Mouse (Mus musculus) liver, embryonic 12.5 days (tissue): ENCODE measurements around the gene Dab2ip. TPM values are rescaled to one million over a fixed set of nuclear protein-coding genes. Genes with fewer than 3 reads are reported as not detected.
A peak's percentile ranks its signal among the peaks of the same experiment; 100 is the strongest.

Experiments
- ATAC-seq: fragments of 200-750 bp; cut with Nextera tagmentation; 2 replicates; pipeline ENCODE4 v1.8.0; 2017; ENCODE audit warnings: moderate number of reproducible peaks, mild to moderate bottlenecking, moderate library complexity
- H3K27ac ChIP-seq: fragments of 300-500 bp; sonication (generic); 2 replicates; pipeline ENCODE4 v1.5.1; 2016; ENCODE audit warnings: mild to moderate bottlenecking
- H3K27me3 ChIP-seq: fragments of 300-500 bp; sonication (generic); replicated peaks from 2 replicates; pipeline ENCODE4 v1.6.1; 2016; ENCODE audit warnings: mild to moderate bottlenecking, moderate library complexity
- H3K36me3 ChIP-seq: fragments of 300-500 bp; sonication (generic); 2 replicates; pipeline ENCODE4 v1.6.1; 2016; ENCODE audit warnings: mild to moderate bottlenecking, moderate library complexity
- H3K4me1 ChIP-seq: fragments of 300-500 bp; sonication (generic); 2 replicates; pipeline ENCODE4 v1.6.1; 2016
- H3K4me2 ChIP-seq: fragments of 300-500 bp; sonication (generic); 2 replicates; pipeline ENCODE4 v1.6.1; 2016; ENCODE audit warnings: mild to moderate bottlenecking, moderate library complexity
- H3K4me3 ChIP-seq: fragments of 300-500 bp; sonication (generic); 2 replicates; pipeline ENCODE4 v1.5.1; 2016; ENCODE audit warnings: mild to moderate bottlenecking, moderate library complexity
- H3K9ac ChIP-seq: fragments of 300-500 bp; sonication (generic); 2 replicates; pipeline ENCODE4 v1.6.1; 2016; ENCODE audit warnings: mild to moderate bottlenecking, moderate library complexity
- H3K9me3 ChIP-seq: fragments of 300-500 bp; sonication (generic); replicated peaks from 2 replicates; pipeline ENCODE4 v1.6.1; 2016; ENCODE audit warnings: mild to moderate bottlenecking, moderate library complexity
- WGBS: fragments of 180-500 bp; shearing (Covaris S2); methylation state at CpG from one replicate; pipeline ENCODE4 v1.1.7; 2016; ENCODE audit not compliant: insufficient replicate concordance; 5-methylcytosine and 5-hydroxymethylcytosine counted together
- polyA plus RNA-seq: library from polyadenylated mRNA; unstranded; fragments of >200 nt; fragmentation: Nextera tagmentation; extraction: Ambion mirVana; gene quantifications from 2 replicates; pipeline ENCODE4 v1.2.1, GENCODE M21; 2016

Gene Dab2ip
- polyA plus RNA-seq, 1 experiment from 2014 or later = 8.6 TPM

GRCm38 (mm10) chr2:35718003-35718500, 160.0 kb downstream of the Dab2ip start:
- Histone ChIP-seq H3K27ac (no peak overlapping the region), H3K4me1 (peaks cover 15% of the 10 kb centered on the region; the same call in 1 of the 2 replicates), H3K9ac (no peak overlapping the region), H3K36me3 (peaks cover 70% of the 10 kb centered on the region), H3K4me2 (no peak overlapping the region), H3K27me3 (no peaks in the 10 kb centered on the region), H3K4me3 (no peak overlapping the region), H3K9me3 (no peaks in the 10 kb centered on the region)
- ATAC-seq = no peak
- WGBS = 68% methylated on average over 5 of the region's 5 CpGs

DNA sequence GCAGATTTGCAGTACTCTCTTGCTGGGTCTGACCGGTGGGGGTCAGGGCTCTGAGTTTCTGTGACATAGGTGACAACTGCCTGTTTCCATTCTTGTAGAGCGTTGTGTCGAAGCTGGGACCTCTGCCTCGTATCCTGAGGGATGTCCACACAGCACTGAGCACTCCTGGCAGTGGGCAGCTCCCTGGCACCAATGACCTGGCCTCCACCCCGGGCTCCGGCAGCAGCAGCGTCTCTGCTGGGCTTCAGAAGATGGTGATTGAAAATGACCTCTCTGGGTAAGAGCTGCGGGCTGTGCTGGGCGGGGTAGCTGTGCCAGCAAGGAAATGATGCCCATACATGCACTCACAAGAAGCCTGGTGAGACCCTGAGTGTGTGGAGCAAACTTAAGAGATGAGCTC, 160.6 kb downstream of the Dab2ip start:
- Histone ChIP-seq H3K36me3 (peaks cover 74% of the 10 kb centered on the region), H3K4me2 (no peak overlapping the region), H3K27me3 (no peaks in the 10 kb centered on the region), H3K4me1 (peaks cover 15% of the 10 kb centered on the region; the same call in 1 of the 2 replicates), H3K9me3 (no peaks in the 10 kb centered on the region), H3K9ac (no peak overlapping the region), H3K4me3 (no peak overlapping the region), H3K27ac (no peak overlapping the region)
- 76% methylated on average over 9 of the region's 9 CpGs for WGBS
- ATAC-seq = no peak

DNA sequence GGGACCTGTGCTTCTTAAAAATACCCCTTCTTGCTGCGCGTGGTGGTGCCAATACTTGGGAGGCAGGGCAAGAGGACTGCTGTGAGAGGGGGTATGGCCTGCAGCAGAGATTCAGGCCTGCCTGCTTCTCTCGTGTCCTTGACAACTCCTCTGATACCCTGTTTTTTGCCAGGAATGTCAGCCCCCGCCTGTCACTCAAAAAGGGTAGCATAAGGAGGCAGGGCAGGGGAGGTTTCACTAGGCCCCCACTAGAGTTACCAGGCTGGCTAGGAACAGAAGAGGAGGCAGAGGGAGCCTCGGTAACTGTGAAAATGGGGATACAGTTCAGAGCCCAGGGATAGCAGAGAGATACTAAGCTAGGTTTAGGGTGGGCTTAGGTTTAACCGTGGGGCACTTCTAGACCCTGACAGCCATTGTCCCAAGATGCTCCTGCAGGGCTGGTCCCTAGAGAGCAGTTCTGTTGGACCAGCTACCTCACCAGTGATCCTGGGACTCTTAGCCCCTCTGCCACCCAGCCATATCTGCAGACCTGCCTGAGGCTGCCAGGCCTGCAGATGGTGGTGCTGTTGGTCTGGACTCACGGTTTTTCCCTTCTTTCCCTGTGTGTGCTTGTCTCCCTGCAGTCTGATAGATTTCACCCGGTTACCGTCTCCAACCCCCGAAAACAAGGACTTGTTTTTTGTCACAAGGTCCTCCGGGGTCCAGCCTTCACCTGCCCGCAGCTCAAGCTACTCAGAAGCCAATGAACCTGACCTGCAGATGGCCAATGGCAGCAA, 161.4 kb downstream of the Dab2ip start:
- no peak overlapping the region for H3K27ac ChIP-seq
- peaks cover 76% of the 10 kb centered on the region for H3K36me3 ChIP-seq
- no peak overlapping the region for H3K4me2 ChIP-seq
- 69% methylated on average over 12 of the region's 12 CpGs for WGBS
- H3K27me3 ChIP-seq = no peaks in the 10 kb centered on the region
- no peak overlapping the region for H3K4me3 ChIP-seq
- H3K9me3 ChIP-seq = no peaks in the 10 kb centered on the region
- H3K9ac ChIP-seq = no peak overlapping the region
- H3K4me1 ChIP-seq = peaks cover 15% of the 10 kb centered on the region; the same call in 1 of the 2 replicates
- ATAC-seq = no peak

DNA sequence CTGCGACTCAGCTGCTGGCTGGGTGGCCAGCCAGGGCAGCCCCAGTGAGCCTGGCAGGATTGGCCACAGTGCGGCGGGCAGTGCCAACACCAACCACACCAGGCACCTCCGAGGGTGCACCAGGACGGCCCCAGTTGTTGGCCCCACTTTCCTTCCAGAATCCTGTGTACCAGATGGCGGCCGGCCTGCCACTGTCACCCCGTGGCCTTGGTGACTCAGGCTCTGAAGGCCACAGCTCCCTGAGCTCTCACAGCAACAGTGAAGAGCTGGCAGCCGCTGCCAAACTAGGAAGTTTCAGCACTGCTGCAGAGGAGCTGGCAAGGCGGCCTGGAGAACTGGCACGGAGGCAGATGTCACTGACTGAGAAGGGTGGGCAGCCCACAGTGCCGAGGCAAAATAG, 162.0 kb downstream of the Dab2ip start:
- peaks cover 74% of the 10 kb centered on the region for H3K36me3 ChIP-seq
- no peaks in the 10 kb centered on the region for H3K27me3 ChIP-seq

GRCm38 (mm10) chr2:35720550-35720949, 162.5 kb downstream of the Dab2ip start:
- H3K4me3 ChIP-seq = no peak overlapping the region
- no peak for ATAC-seq
- no peak overlapping the region for H3K9ac ChIP-seq
- H3K36me3 ChIP-seq = peaks cover 69% of the 10 kb centered on the region
- no peaks in the 10 kb centered on the region for H3K27me3 ChIP-seq
- WGBS = 85% methylated on average over 13 of the region's 13 CpGs
- no peak overlapping the region for H3K4me2 ChIP-seq
- H3K4me1 ChIP-seq = peaks cover 13% of the 10 kb centered on the region; the same call in 1 of the 2 replicates
- H3K27ac ChIP-seq = no peak overlapping the region
- H3K9me3 ChIP-seq = no peaks in the 10 kb centered on the region

More for the DNA sequence above, 162.0 kb downstream of the Dab2ip start:
- H3K4me3 ChIP-seq = no peak overlapping the region
- WGBS = 79% methylated on average over 12 of the region's 12 CpGs
- H3K9me3 ChIP-seq = no peaks in the 10 kb centered on the region
- H3K9ac ChIP-seq = no peak overlapping the region
- ATAC-seq = peak; percentile 12; the same call in 1 of the 2 replicates
- peaks cover 15% of the 10 kb centered on the region; the same call in 1 of the 2 replicates for H3K4me1 ChIP-seq
- no peak overlapping the region for H3K4me2 ChIP-seq
- H3K27ac ChIP-seq = no peak overlapping the region

GRCm38 (mm10) chr2:35720956-35721355, 162.9 kb downstream of the Dab2ip start:
- Histone ChIP-seq H3K27me3 (no peaks in the 10 kb centered on the region), H3K27ac (no peak overlapping the region), H3K4me1 (peaks cover 8% of the 10 kb centered on the region; the same call in 1 of the 2 replicates), H3K36me3 (peaks cover 65% of the 10 kb centered on the region), H3K9me3 (no peaks in the 10 kb centered on the region), H3K4me2 (no peak overlapping the region), H3K9ac (no peak overlapping the region), H3K4me3 (no peak overlapping the region)
- ATAC-seq = no peak
- 82% methylated on average over 9 of the region's 9 CpGs for WGBS

GRCm38 (mm10) chr2:35722821-35723220, 164.8 kb downstream of the Dab2ip start:
- no peak overlapping the region for H3K4me2 ChIP-seq
- no peak overlapping the region for H3K27ac ChIP-seq
- H3K9me3 ChIP-seq = no peaks in the 10 kb centered on the region
- H3K9ac ChIP-seq = no peak overlapping the region
- H3K27me3 ChIP-seq = no peaks in the 10 kb centered on the region
- no peak for ATAC-seq
- H3K4me3 ChIP-seq = no peak overlapping the region
- peaks cover 65% of the 10 kb centered on the region for H3K36me3 ChIP-seq
- WGBS = 77% methylated on average over 9 of the region's 9 CpGs
- 0 out of 2 replicates have a peak, but pooled peaks cover under 1% of the 10 kb centered on the region for H3K4me1 ChIP-seq

- 82% methylated on average over 6 of the region's 6 CpGs for WGBS
- Histone ChIP-seq H3K4me3 (no peak overlapping the region), H3K4me1 (peaks cover 5% of the 10 kb centered on the region; the same call in 1 of the 2 replicates), H3K27me3 (no peaks in the 10 kb centered on the region), H3K9ac (no peak overlapping the region), H3K9me3 (no peaks in the 10 kb centered on the region), H3K27ac (no peak overlapping the region), H3K4me2 (no peak overlapping the region), H3K36me3 (peaks cover 66% of the 10 kb centered on the region)
- no peak for ATAC-seq
Observed at GRCm38 (mm10) chr2:35723267-35723666, 165.2 kb downstream of the Dab2ip start.

GRCm38 (mm10) chr2:35723691-35724090, 165.6 kb downstream of the Dab2ip start:
- 72% methylated on average over 7 of the region's 7 CpGs for WGBS
- Histone ChIP-seq H3K4me1 (peaks cover 9% of the 10 kb centered on the region), H3K9ac (no peak overlapping the region), H3K4me2 (no peak overlapping the region), H3K9me3 (no peaks in the 10 kb centered on the region), H3K27me3 (no peaks in the 10 kb centered on the region), H3K27ac (no peak overlapping the region), H3K36me3 (peaks cover 68% of the 10 kb centered on the region), H3K4me3 (no peak overlapping the region)
- ATAC-seq = no peak

- no peak for ATAC-seq
- H3K9me3 ChIP-seq = no peaks in the 10 kb centered on the region
- peaks cover 20% of the 10 kb centered on the region for H3K4me1 ChIP-seq
- H3K4me2 ChIP-seq = no peak overlapping the region
- peak overlapping the region; percentile 59; the same call in 1 of the 2 replicates for H3K27ac ChIP-seq
- no peak overlapping the region for H3K4me3 ChIP-seq
- H3K9ac ChIP-seq = no peak overlapping the region
- WGBS = 42% methylated on average over 5 of the region's 5 CpGs
- H3K36me3 ChIP-seq = peaks cover 24% of the 10 kb centered on the region
- H3K27me3 ChIP-seq = no peaks in the 10 kb centered on the region
Observed at GRCm38 (mm10) chr2:35728633-35729032, 170.6 kb downstream of the Dab2ip start.

- 35% methylated on average over 16 of the region's 16 CpGs for WGBS
- ATAC-seq = peak; percentile 79
- Histone ChIP-seq H3K27ac (peak overlapping the region; percentile 59), H3K36me3 (peaks cover 22% of the 10 kb centered on the region), H3K4me1 (peaks cover 20% of the 10 kb centered on the region), H3K4me2 (peak overlapping the region; percentile 10; the same call in 1 of the 2 replicates), H3K9ac (no peak overlapping the region), H3K4me3 (no peak overlapping the region), H3K27me3 (no peaks in the 10 kb centered on the region), H3K9me3 (no peaks in the 10 kb centered on the region)
Observed at GRCm38 (mm10) chr2:35729077-35730065, 171.3 kb downstream of the Dab2ip start.
